Mouse (Mus musculus) frontal cortex, postnatal 36 days (tissue): ENCODE measurements around the gene Tle3.
A peak's percentile ranks its signal among the peaks of the same experiment; 100 is the strongest.

Source experiments
- DNase-seq, 2 experiments: peaks; one replicate each; pipeline ENCODE4 v3.0.0; 2022; ENCODE audit warnings: low spot score in 2 of 2

Gene Tle3

DNA sequence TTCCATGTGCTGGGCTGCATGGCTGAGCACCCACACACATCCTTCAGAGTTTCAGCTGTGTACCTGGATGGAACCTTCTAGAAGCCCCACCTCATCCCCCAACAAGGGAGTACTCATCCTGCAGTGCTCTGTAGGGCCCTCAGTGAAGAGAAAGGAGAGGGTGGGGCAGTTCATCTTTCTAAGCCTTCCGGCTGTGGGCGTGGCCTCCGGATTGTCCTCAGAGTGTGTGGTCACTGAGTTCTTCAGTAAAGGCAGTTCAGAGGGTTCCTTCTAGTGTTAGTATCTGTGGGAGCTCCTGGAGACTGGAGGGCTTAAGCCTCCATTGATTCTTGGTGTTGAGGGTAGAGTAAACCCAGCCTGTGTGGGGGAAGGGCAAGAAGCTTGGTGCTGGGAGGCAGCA lies 22.9 kb downstream of the Tle3 start:
- no peak for DNase-seq

DNA sequence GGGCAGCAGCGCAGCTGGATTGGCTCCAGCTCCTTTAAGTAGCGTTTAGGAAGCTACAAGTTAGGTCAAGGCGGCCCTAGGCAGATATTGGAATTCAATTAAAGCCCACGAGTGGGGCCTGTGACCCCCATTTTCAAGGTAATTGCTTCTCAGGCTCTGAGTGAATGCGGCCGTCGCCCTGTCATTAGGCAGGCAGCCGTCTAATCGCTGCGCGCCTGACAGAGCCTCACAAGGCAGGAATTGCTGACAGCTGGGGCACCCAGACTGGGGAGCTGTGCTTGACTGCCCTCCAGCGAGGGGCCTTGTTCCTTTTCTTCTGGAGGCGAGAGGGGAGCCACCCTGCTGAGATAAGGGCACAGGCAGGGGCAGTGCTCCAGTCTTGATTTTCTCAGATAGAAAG lies 24.3 kb downstream of the Tle3 start:
- DNase-seq: no peak

DNA sequence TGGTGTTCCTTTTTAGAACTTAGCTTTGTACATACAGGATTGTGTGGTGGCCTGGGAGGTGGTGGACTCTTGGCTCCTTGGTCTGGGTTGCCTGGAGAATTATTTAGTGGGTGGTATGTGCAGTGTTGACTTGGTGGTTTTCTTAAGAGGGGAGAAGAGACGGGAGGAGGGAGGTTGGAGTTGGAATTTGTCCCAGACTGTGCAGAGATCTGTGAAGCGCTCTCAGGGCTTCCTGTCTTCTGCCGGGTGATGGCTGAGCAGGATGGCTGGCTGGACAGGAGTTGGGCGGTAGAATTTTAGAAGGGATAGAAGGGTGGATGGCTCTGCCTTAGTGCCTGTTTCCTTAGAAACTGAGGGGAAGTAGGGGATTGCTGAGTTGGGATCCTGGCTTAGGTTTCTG lies 25.0 kb downstream of the Tle3 start:
- no peak for DNase-seq

DNA sequence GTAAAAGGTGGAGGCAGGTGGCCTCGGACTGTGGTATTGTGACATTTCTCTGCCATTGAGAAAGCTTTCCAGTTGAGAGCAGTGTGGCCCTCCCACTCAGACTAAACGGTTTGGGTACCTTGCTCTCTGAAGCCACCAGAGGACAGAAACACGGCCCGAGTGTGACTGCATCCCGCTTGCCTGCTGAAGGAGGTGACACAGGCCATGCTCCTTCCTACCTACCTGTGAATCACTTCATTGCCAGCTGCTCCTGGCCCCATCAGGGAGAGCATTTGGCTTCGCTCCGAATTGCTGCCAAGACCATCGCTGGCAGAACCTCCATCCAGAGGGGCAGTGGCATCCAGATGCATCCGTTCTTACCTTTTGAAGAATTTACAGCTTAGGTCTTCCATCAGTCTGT lies 26.0 kb downstream of the Tle3 start:
- no peak for DNase-seq

DNA sequence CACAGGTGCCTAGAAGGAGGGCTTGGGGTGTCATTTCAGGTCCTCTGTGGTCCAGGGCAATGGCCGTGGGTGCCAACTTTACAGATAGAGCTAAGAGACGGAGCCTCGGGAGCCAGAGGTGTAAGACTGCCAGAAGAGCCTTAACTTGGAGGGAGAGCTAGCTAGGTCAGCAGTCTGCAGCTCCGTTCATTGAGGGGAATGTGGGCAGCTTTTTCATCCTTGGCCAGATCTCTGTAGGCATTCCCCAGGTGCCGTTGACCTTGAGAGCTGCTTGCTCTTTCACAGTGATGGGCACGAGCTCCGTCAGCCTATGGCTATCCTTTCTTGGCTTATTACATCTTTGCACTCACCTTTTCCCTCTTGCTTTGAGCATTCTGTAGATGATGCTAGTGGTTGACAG lies 28.0 kb downstream of the Tle3 start:
- no peak for DNase-seq

DNA sequence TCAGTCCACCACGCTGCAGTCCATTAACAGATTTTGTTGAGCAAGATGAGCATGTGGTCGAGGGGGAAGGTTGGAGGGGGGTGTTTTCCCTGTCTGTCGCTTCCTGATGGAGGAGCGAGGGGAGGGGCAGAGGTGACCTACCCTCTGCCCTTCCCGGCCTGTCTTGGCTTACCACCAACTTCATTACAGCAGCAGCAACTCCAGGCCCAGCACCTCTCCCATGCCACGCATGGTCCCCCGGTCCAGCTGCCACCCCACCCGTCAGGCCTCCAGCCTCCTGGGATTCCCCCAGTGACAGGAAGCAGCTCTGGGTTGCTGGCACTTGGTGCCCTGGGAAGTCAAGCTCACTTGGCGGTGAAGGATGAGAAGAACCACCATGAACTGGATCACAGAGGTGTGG lies 29.5 kb downstream of the Tle3 start:
- DNase-seq: no peak

DNA sequence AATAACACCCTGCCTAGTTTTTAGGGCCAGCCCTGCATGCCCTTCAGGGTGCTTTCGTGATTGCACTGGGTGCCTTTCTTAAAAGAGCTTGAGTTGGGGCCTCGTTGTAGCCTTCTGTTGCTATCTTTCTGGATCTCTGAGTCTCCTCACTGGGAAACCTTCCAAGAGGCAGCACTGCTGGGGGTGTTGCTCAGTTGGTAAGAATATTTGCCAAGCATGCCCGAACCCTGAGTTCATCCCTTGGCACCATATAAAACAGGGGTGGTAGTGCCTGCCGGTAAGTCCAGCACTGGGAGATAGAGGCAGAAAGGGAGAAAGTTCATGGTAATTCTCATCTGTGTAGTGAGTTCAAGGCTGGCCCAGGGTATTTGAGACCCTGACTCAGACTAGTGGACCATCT lies 30.1 kb downstream of the Tle3 start:
- no peak for DNase-seq

DNA sequence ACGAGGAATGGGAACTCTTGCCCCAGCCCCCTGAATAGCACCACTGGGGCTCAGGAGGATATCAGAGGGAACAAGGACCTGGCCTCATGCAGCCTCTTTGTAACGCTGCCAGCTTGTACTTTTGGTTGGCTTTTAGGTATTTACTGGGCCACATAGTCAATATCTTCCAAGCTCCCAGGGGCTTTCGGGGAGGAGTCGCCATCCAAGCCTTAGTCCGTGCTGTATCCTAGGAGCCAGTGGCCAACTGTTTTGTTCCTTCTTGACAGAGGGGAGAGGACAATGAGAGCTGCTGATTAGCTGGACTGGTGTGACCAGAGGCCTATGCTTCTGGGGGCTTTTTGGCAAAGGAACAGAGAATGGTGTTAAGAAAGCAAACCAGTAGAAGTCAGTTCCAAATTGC lies 30.6 kb downstream of the Tle3 start:
- no peak for DNase-seq

DNA sequence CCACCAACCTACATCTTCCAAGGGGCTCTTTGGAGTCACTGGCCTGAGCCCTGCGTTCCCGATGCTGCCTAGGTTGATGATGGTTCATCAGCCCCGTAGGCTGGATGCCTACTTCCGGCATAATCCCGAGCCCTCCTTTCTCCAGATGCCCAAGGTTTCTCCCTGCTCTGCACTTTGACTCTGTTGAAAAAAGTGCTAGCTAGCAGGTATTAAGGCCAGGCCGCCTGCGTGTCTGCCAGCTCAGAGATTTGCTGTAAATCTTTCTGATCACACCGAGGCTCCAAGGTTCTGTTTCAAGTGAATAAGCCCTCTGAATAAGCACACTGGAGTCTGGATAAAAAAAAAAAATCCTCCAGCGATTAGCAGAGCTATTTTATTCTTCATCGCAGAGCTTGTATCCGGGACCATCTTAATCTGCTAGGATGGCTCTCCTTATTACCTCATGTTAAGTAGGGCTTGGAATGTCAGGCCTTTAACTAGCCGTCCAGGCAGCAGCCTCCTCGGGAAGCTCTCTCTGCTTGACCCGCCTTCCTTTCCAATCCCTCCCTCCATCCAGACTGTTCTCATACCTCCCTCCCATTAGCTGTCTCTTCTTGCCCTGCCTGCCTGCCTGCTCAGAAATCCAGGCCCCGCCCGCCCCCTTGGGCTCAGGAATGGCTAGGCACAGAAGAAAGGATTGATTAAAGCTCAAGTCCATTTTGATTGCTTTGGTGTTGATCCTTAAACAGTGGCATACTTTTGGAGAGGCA lies 31.9 kb downstream of the Tle3 start:
- DNase-seq: no peak

DNA sequence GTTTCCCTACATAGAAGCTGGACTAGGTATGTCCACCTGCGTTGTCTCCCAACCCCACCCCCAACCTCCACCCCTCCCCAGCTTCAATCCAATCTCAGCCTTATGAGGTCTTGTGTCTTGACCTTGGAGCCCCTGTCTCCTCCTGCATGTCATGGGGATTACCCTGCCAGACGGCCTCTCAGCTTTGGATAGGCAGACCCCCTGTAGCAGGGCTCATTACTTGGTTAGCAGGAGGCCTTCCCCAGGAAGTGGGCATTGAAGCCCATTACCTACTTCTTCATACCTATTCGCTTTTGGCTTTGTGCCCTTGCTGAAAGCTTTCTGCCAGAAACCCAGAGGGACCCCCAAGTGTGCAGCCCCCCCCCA lies 32.4 kb downstream of the Tle3 start:
- no peak for DNase-seq

DNA sequence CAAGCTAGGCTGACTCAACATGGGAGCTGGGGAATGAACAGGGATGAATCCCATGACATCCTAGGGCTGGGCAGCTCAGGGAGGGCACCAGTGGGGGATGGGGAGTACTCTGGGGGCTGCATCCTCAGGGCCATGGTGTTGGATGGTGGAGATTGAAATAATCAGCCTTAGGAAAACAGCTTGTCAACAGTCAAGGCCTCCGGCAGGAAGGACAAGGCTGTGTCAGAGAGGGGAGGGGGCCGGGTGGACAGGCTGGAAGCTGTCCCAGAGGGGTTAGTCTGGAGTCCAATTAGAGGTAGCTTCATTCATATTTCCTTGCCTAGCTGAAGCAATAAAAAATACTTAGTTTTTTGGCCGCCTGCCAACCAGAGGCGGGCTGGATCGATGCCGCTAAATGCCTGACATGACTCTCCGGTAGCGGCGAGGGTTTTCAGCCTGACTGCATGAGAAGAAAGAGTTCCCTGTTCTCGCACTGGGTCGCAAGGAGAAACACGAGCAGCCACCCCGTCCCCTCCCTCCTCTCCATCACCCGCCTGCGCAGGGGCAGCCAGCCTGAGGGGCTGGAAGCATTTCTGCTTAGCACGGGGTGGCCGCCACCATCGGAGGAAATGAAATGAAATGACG lies 32.9 kb downstream of the Tle3 start:
- DNase-seq: peak; percentile 76 to 87

DNA sequence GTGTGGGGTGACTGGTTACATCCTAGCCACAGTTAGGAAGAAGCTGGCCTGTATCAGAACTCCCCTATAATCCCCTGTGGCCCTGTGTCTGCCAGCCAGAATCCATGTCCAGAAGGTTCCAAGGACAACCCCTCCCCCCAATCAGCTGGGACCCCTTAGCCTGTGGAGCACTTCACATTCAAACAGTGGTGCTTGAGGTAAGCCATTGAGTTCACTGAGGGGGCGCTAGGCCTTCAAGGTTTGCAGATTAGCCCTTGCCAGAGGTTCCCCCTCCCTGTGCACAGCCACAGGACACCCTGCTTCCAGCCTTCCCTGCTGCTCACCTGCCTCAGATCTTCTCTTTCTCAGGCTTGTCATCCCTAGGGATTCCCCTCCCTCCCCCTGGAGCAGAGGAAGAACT lies 34.2 kb downstream of the Tle3 start:
- no peak for DNase-seq

DNA sequence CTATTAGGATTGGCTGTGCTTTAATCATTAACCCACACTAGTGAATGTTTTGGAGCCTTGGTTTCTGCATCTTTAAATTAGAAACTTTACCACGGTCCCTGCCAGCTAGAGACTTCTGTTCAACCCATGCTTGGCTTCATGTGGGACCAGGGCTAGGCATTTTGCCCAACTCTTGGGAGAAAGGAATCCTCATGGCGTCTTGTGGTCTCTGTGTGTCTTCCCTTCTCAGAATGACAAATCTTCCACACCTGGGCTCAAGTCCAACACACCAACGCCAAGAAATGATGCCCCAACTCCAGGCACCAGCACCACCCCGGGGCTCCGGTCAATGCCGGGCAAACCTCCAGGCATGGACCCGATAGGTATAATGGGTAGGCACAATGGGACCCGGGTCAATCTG lies 36.9 kb downstream of the Tle3 start:
- DNase-seq: no peak

DNA sequence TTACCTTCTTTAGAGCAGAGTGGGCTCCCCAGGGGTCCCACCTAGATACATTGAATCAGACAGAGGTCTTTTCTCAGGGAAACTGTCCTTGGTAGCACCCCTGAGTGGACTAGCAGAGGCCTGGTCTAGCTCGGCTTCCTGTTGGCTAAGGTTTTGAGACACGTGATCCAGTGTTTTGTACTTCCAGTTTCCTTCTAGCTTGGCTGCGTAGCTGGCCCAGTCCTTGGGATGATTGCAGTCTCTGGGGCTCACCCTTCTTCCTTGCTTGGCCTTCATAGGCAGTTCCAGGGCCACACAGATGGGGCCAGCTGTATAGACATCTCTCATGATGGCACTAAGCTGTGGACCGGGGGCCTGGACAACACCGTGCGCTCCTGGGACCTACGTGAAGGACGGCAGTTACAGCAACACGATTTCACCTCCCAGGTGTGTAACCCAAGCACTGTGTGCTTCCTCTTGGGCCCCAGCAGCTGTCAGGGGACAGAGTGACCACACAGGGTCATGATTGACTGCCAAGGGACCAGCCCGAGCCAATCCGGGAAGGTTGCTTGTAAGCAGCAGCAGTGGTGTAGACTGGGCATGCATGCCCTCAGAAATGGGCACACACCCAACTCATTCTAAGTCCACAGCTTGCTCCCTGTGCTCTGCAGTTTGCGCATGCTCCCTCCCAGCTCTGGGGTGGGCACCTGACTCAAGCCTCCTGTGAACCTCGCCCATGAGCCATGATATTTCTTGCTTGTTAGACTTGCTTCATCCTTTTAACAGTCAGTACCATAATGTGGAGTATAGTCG lies 41.7 kb downstream of the Tle3 start:
- DNase-seq: no peak

DNA sequence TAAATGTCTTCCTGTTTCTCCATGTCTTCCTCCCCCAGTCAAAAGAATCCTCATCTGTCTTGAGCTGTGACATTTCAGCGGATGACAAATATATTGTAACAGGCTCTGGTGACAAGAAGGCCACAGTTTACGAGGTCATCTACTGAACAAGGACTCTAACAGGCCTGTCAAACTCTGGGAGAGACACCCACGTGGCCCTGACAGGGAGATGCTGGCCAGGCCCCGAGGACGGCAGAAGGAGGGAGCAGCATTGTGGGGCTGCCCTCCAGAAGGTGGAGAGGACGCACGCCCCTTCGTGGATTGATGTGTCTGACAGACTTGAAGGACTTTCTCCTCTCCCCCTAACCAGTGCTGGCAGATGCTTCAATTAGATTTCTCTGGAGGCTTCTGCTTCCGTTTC lies 44.4 kb downstream of the Tle3 start:
- no peak for DNase-seq

DNA sequence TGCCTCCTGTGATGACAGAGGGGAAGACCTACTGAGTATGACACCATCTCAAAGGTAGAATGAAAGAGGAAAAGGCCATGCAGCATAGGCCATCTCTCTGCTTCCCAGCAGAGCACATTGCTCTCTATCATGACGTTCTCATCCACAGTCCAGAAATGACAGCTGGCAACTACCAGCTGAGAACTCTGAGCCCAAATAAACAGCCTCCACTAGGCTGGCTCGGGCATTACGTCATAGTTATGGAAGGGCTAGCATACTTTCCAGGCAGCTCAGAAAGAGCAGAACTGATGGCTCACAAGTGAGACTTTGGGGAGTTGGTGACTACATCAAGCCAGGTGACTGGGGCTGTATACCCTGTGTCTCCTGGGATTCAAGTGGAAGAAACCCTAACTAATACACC lies 49.5 kb downstream of the Tle3 start:
- DNase-seq: no peak

DNA sequence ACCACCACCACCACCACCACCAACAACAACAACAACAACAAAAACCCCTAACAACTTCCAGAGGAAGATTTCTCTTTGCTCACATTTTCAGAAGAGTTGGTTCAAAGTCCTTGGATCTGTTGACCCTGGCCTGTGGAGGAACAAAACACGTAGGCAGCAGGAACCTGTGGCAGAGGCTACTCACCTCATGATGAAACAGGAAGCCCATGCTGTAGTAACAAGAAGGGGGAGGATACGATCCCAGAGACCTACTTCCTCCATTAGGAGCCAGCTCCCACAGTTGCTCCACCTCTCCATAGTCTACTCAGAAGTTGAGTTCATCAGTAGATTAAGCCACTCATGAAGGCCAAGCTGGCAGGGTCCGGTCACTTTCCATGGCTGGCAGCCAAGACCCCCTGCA lies 52.1 kb downstream of the Tle3 start:
- DNase-seq: no peak

DNA sequence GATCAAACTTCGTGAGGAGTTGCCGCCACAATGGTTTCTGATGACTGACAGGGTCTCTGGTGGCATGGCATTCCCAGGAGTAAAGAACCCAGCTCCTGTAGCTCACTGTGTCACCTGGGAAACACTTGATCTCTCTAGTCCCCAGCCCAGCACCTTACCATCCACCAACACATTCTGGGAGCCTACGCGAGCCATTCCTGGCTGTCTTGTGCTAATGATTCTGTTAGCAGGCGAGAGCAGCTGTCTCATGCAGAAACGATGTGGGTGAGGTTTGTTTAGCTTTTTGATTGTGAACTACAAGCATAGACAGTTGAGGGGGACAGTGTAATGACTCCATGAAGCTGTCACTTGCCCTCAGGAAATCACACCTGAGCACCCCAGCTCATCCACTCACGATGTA lies 54.3 kb downstream of the Tle3 start:
- no peak for DNase-seq

DNA sequence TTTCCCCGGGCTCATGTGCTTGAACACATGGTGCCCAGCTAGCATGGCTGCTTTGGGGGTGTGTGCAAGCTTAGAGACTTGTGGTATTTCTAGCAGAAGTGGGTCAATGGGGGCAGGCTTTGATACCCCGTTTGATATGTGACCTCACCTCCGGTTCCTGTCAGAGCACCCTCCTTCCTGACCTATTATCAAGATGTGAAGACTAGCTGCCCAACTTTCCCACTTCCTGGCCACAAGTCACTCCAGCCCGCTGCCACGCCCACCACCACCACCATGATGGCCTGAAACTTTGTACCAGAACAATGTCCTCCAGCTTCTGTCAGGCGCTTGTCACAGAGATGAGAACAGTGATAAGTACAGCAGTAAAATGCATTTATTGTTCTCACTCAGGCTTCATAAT lies 54.9 kb downstream of the Tle3 start:
- DNase-seq: no peak

DNA sequence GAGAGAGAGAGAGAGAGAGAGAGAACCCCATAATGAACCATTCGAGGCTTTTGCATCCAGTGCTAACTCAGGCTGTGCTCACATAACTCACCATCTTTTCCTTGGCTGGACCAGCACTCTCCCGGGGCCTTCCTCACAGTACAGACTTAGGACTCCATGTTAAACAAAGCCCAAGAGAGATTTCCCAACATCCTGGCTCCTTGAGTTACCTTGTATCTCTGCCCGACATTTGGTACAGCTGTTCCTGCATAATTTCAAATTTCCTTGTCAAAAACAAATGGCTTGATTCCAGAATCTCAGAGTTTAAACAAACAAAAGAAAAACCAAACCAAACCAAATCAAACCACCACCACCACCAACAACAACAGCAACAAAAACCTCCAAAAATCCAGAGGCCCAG lies 55.7 kb downstream of the Tle3 start:
- DNase-seq: no peak

DNA sequence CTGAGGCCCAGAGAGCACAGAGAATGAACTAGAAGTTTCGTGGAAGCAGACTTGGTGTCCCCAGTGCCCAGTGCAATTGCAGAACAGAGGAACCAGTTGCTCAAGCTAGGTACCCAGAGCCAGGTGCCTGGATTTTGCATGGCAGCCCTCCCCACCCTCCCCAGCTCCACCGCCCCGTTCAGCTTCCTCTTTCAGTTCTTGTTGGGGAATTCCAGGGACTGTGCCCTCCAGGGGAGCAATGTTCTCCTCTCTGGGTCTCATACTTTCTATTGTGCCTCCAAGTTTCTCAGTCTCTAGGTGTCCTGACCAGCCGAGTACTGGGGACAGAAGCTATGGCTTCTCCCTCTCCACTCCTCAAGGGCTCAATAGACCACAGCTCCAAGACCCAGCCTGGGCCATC lies 59.7 kb downstream of the Tle3 start:
- DNase-seq: no peak

DNA sequence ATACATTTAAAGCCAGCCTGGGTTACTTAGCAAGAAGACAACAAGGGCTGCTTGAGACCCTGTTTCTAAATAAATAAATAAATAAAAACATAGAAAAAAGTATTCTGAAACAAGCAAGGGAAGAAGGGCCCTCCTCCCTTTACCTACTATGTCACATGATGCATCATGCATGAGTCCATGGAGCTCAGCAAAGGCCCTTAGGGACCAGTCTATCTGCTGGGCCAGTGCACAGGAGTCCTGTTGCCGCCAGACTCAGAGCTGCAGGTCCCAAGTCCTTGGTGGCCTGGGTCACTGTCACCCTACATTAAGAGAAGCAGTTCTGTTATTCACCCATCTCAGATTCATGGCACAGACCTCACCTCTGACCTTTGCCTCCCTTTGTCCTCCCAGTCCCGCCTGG lies 61.0 kb downstream of the Tle3 start:
- no peak for DNase-seq

DNA sequence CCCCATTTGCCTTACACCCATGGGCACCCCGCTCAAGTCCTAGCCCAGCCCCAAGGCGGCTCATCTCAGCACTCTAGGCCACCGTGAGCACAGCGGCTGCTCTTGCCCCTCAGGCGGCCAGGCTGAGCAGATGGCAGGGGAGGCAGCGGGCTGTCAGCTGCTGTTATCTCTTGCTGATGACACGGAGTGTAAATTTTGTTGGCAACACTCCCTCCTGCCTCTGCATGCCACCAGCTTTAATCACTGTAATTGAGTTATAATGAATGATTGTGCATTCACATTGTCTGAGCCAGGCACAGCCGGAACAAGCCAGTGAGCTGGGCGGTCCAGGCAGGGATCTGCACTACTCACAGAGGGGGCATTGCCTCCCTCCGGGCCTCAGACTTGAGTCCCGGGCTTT lies 61.9 kb downstream of the Tle3 start:
- peak; percentile 32 to 39 for DNase-seq
